Mouse (Mus musculus): Measurements from ENCODE around the gene Coro7. TPM values are rescaled to one million over a fixed set of nuclear protein-coding genes. Genes with fewer than 3 reads are reported as not detected.

Gene Coro7
- polyA plus RNA-seq, 1 experiment, result 6.0 TPM

- Histone ChIP-seq H3ac (ENCODE audit: control insufficient read depth, insufficient read length, low read depth) (no peak overlapping the region), H3K36me3 (ENCODE audit: control insufficient read depth, insufficient read depth) (peaks cover 13% of the 10 kb centered on the region), H3K4me3 (ENCODE audit: insufficient read depth, poor library complexity, severe bottlenecking) (peak overlapping the region; percentile 61), H3K79me2 (ENCODE audit: control insufficient read depth, insufficient read depth) (peaks cover 95% of the 10 kb centered on the region), H3K79me3 (ENCODE audit: low read depth) (peaks cover 76% of the 10 kb centered on the region), H3K27me3 (ENCODE audit: control insufficient read depth, insufficient read depth, insufficient read length) (no peaks in the 10 kb centered on the region)
- TF ChIP-seq MYOG (IDR thresholded peaks at IDR 0.05; ENCODE audit: control insufficient read depth, extremely low read depth, insufficient read length), result no peak
- TF ChIP-seq CTCF (IDR thresholded peaks at IDR 0.05; ENCODE audit: control insufficient read depth, insufficient read depth, insufficient read length), result no peak
- TF ChIP-seq FOSL1 (IDR thresholded peaks at IDR 0.05; ENCODE audit: insufficient read depth, low read length, poor library complexity, severe bottlenecking), result no peak
These were observed 82.7 kb downstream of the Coro7 start for GRCm38 (mm10) chr16:4596836-4597235.

GRCm38 (mm10) chr16:4596141-4596728, 83.3 kb downstream of the Coro7 start:
- Histone ChIP-seq H3K79me3 (ENCODE audit: low read depth) (peaks cover 70% of the 10 kb centered on the region), H3K4me3 (ENCODE audit: insufficient read depth, poor library complexity, severe bottlenecking) (peak overlapping the region; percentile 61), H3ac (ENCODE audit: control insufficient read depth, insufficient read length, low read depth) (peak overlapping the region; percentile 99), H3K27me3 (ENCODE audit: control insufficient read depth, insufficient read depth, insufficient read length) (no peaks in the 10 kb centered on the region), H3K36me3 (ENCODE audit: control insufficient read depth, insufficient read depth) (peaks cover 13% of the 10 kb centered on the region), H3K79me2 (ENCODE audit: control insufficient read depth, insufficient read depth) (peaks cover 92% of the 10 kb centered on the region)
- TF ChIP-seq CEBPB (IDR thresholded peaks at IDR 0.05; ENCODE audit: low read depth) (no peak), CTCF (IDR thresholded peaks at IDR 0.05; ENCODE audit: control insufficient read depth, insufficient read depth, insufficient read length) (no peak), MAX (IDR thresholded peaks at IDR 0.05) (no peak), MYOD1 (IDR thresholded peaks at IDR 0.05; ENCODE audit: control insufficient read depth, insufficient read length, low read depth) (no peak), FOSL1 (IDR thresholded peaks at IDR 0.05; ENCODE audit: insufficient read depth, low read length, poor library complexity, severe bottlenecking) (no peak), MYOG (IDR thresholded peaks at IDR 0.05; ENCODE audit: control insufficient read depth, extremely low read depth, insufficient read length) (no peak), USF1 (IDR thresholded peaks at IDR 0.05; ENCODE audit: low read depth) (no peak)

- peaks cover 63% of the 10 kb centered on the region for H3K79me3 ChIP-seq (ENCODE audit: low read depth)
- H3K4me3 ChIP-seq (ENCODE audit: insufficient read depth, poor library complexity, severe bottlenecking), result peak overlapping the region; percentile 61
- peaks cover 9% of the 10 kb centered on the region for H3K36me3 ChIP-seq (ENCODE audit: control insufficient read depth, insufficient read depth)
- peak overlapping the region; percentile 99 for H3ac ChIP-seq (ENCODE audit: control insufficient read depth, insufficient read length, low read depth)
- no peak for TF ChIP-seq CTCF (IDR thresholded peaks at IDR 0.05; ENCODE audit: control insufficient read depth, insufficient read depth, insufficient read length)
- peak; percentile 58 for TF ChIP-seq MAX (IDR thresholded peaks at IDR 0.05)
- TF ChIP-seq FOSL1 (IDR thresholded peaks at IDR 0.05; ENCODE audit: insufficient read depth, low read length, poor library complexity, severe bottlenecking), result no peak
- H3K27me3 ChIP-seq (ENCODE audit: control insufficient read depth, insufficient read depth, insufficient read length), result no peaks in the 10 kb centered on the region
- peaks cover 85% of the 10 kb centered on the region for H3K79me2 ChIP-seq (ENCODE audit: control insufficient read depth, insufficient read depth)
These were observed 84.0 kb downstream of the Coro7 start for GRCm38 (mm10) chr16:4595527-4595963.

GRCm38 (mm10) chr16:4594814-4595526, 84.6 kb downstream of the Coro7 start:
- Histone ChIP-seq H3ac (ENCODE audit: control insufficient read depth, insufficient read length, low read depth) (peak overlapping the region; percentile 99), H3K4me3 (ENCODE audit: insufficient read depth, poor library complexity, severe bottlenecking) (peak overlapping the region; percentile 61), H3K27me3 (ENCODE audit: control insufficient read depth, insufficient read depth, insufficient read length) (no peaks in the 10 kb centered on the region), H3K36me3 (ENCODE audit: control insufficient read depth, insufficient read depth) (peaks cover 9% of the 10 kb centered on the region), H3K79me2 (ENCODE audit: control insufficient read depth, insufficient read depth) (peaks cover 79% of the 10 kb centered on the region), H3K79me3 (ENCODE audit: low read depth) (peaks cover 57% of the 10 kb centered on the region)
- TF ChIP-seq CTCF (IDR thresholded peaks at IDR 0.05; ENCODE audit: control insufficient read depth, insufficient read depth, insufficient read length) (no peak), USF1 (IDR thresholded peaks at IDR 0.05; ENCODE audit: low read depth) (no peak), FOSL1 (IDR thresholded peaks at IDR 0.05; ENCODE audit: insufficient read depth, low read length, poor library complexity, severe bottlenecking) (no peak), CEBPB (IDR thresholded peaks at IDR 0.05; ENCODE audit: low read depth) (no peak), MAX (IDR thresholded peaks at IDR 0.05) (no peak), MYOD1 (IDR thresholded peaks at IDR 0.05; ENCODE audit: control insufficient read depth, insufficient read length, low read depth) (no peak), MYOG (IDR thresholded peaks at IDR 0.05; ENCODE audit: control insufficient read depth, extremely low read depth, insufficient read length) (no peak)

GRCm38 (mm10) chr16:4593971-4594813, 85.4 kb downstream of the Coro7 start, which contains the start of gene Glis2:
Glis2 (plus strand) TSS chr16:4594713.
- no peaks in the 10 kb centered on the region for H3K27me3 ChIP-seq (ENCODE audit: control insufficient read depth, insufficient read depth, insufficient read length)
- TF ChIP-seq MYOD1 (IDR thresholded peaks at IDR 0.05; ENCODE audit: control insufficient read depth, insufficient read length, low read depth) (no peak), MYOG (IDR thresholded peaks at IDR 0.05; ENCODE audit: control insufficient read depth, extremely low read depth, insufficient read length) (no peak), MAX (IDR thresholded peaks at IDR 0.05) (no peak), CEBPB (IDR thresholded peaks at IDR 0.05; ENCODE audit: low read depth) (no peak), CTCF (IDR thresholded peaks at IDR 0.05; ENCODE audit: control insufficient read depth, insufficient read depth, insufficient read length) (no peak), USF1 (IDR thresholded peaks at IDR 0.05; ENCODE audit: low read depth) (no peak), FOSL1 (IDR thresholded peaks at IDR 0.05; ENCODE audit: insufficient read depth, low read length, poor library complexity, severe bottlenecking) (no peak)

More at GRCm38 (mm10) chr16:4593971-4594813, 85.4 kb downstream of the Coro7 start, which contains the start of gene Glis2:
- H3K4me3 ChIP-seq (ENCODE audit: insufficient read depth, poor library complexity, severe bottlenecking), result peak within 1 kb of the TSS; percentile 61
- H3K79me2 ChIP-seq (ENCODE audit: control insufficient read depth, insufficient read depth), result peaks cover 72% of the 10 kb centered on the region
- peak within 1 kb of the TSS; percentile 99 for H3ac ChIP-seq (ENCODE audit: control insufficient read depth, insufficient read length, low read depth)
- peaks cover 50% of the 10 kb centered on the region for H3K79me3 ChIP-seq (ENCODE audit: low read depth)
- peaks cover 9% of the 10 kb centered on the region for H3K36me3 ChIP-seq (ENCODE audit: control insufficient read depth, insufficient read depth)
